Mouse (Mus musculus) forebrain, embryonic 13.5 days (tissue): ENCODE measurements around the gene Dtnb. TPM values are rescaled to one million over a fixed set of nuclear protein-coding genes. Genes with fewer than 3 reads are reported as not detected.

ENCODE experiments used
- ATAC-seq: fragments of 200-750 bp; cut with Nextera tagmentation; 2 replicates; pipeline ENCODE4 v1.8.0; 2017
- H3K27ac ChIP-seq: fragments of 300-500 bp; sonication (generic); 2 replicates; pipeline ENCODE4 v1.5.1; 2015; ENCODE audit warnings: inconsistent platforms, mild to moderate bottlenecking, moderate library complexity
- H3K27me3 ChIP-seq: fragments of 300-500 bp; sonication (generic); 2 replicates; pipeline ENCODE4 v1.6.1; 2015; ENCODE audit warnings: mild to moderate bottlenecking, inconsistent platforms
- H3K36me3 ChIP-seq: fragments of 300-500 bp; sonication (generic); 2 replicates; pipeline ENCODE4 v1.6.1; 2015; ENCODE audit warnings: mild to moderate bottlenecking, inconsistent platforms; ENCODE audit not compliant: poor library complexity, severe bottlenecking
- H3K4me1 ChIP-seq: fragments of 300-500 bp; sonication (generic); 2 replicates; pipeline ENCODE4 v1.6.1; 2015; ENCODE audit warnings: inconsistent platforms
- H3K4me2 ChIP-seq: fragments of 300-500 bp; sonication (generic); 2 replicates; pipeline ENCODE4 v1.6.1; 2015; ENCODE audit warnings: inconsistent platforms, mild to moderate bottlenecking, moderate library complexity
- H3K4me3 ChIP-seq: fragments of 300-500 bp; sonication (generic); 2 replicates; pipeline ENCODE4 v1.5.1; 2015; ENCODE audit warnings: mild to moderate bottlenecking, inconsistent platforms
- H3K9ac ChIP-seq: fragments of 300-500 bp; sonication (generic); 2 replicates; pipeline ENCODE4 v1.6.1; 2015; ENCODE audit warnings: mild to moderate bottlenecking, inconsistent platforms
- H3K9me3 ChIP-seq: fragments of 300-500 bp; sonication (generic); replicated peaks from 2 replicates; pipeline ENCODE4 v1.6.1; 2016; ENCODE audit warnings: inconsistent platforms
- WGBS: fragments of 180-500 bp; shearing (Covaris S2); methylation state at CpG from one replicate; pipeline ENCODE4 v1.1.7; 2015; 5-methylcytosine and 5-hydroxymethylcytosine counted together
- polyA plus RNA-seq: library from polyadenylated mRNA; unstranded; fragments of >200 nt; fragmentation: Nextera tagmentation; extraction: Ambion mirVana; gene quantifications from 2 replicates; pipeline ENCODE4 v1.2.1, GENCODE M21; 2015

The Dtnb gene
- polyA plus RNA-seq, 1 experiment from 2014 or later = 29.8 TPM

DNA sequence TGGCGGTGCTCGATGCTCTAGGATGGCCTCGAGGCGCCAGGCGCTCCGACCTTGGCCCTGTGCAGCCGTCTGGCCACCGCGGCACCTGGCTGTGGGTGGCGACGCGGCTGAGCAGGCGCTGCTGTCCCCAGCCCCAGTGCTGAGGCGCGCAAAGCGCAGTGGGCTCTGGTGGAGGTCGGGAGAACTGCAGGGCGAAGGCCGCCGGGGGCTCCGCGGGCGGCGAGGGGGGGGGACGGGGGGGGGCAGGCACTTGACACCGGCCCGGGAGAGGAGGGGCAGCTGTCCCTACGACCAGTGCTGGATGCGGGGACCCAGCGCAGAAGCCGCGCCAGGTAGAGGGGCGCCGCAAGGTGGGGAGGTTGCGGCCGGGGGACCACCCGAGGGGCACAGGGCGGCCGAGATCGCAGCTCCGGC, 234.1 kb downstream of the Dtnb start:
- WGBS = 0% methylated on average over 30 of the region's 41 CpGs
- H3K27me3 ChIP-seq = no peaks in the 10 kb centered on the region
- H3K36me3 ChIP-seq = no peaks in the 10 kb centered on the region
- H3K27ac ChIP-seq = peak overlapping the region; percentile 87
- peak overlapping the region; percentile 92 for H3K9ac ChIP-seq
- H3K4me1 ChIP-seq = peaks cover 38% of the 10 kb centered on the region
- peak; percentile 81 for ATAC-seq
- H3K9me3 ChIP-seq = no peaks in the 10 kb centered on the region
- peak overlapping the region; percentile 83 for H3K4me2 ChIP-seq
- H3K4me3 ChIP-seq = peak overlapping the region; percentile 86

DNA sequence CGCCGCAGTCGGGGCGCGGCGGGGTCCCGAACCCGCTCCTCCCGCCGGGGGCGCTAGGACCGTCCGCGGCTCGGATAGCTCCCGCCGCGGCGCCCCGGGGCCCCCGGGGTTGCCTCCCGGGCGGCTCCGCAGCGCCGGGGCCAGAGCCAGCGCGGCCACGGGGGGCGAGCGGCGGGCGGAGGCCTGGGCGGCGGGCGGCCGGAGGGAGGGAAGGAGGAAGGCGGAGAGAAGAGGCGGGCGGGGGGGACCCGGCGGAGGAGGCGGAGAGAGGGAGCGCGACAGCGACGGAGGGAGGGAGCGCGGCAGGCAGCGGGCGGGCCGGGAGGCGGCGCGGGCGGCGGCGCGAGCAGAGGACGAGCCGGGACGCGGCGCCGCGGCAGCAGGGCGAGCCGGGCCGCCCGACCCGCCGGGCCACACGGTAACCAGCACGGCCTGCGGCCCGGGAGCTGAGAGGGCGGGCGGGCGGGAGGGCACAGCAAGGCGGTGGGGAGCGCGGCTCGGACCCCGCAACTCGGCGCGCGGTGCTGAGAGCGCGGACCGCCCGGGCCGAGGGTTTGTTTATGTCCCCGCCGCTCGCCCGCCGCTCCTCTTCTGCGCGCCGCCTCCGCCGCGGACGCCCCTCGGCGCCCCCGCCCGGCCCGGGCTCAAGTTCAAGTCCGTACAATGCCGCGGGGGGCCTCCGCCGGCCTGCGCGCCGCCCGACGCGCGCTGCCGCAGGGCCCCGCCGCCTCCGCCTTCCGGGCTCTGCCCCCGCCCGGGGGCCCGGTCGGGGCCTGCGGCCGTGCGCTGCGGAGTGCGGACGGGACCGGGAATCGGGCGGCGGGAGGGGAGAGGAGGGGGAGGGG, 234.7 kb downstream of the Dtnb start:
- Histone ChIP-seq H3K27me3 (no peaks in the 10 kb centered on the region), H3K4me3 (peak overlapping the region; percentile 86), H3K36me3 (no peaks in the 10 kb centered on the region), H3K9me3 (no peaks in the 10 kb centered on the region), H3K27ac (peak overlapping the region; percentile 87), H3K4me1 (peaks cover 44% of the 10 kb centered on the region), H3K9ac (peak overlapping the region; percentile 92), H3K4me2 (peak overlapping the region; percentile 83)
- ATAC-seq = peak; percentile 54
- 2% methylated on average over 45 of the region's 141 CpGs for WGBS

DNA sequence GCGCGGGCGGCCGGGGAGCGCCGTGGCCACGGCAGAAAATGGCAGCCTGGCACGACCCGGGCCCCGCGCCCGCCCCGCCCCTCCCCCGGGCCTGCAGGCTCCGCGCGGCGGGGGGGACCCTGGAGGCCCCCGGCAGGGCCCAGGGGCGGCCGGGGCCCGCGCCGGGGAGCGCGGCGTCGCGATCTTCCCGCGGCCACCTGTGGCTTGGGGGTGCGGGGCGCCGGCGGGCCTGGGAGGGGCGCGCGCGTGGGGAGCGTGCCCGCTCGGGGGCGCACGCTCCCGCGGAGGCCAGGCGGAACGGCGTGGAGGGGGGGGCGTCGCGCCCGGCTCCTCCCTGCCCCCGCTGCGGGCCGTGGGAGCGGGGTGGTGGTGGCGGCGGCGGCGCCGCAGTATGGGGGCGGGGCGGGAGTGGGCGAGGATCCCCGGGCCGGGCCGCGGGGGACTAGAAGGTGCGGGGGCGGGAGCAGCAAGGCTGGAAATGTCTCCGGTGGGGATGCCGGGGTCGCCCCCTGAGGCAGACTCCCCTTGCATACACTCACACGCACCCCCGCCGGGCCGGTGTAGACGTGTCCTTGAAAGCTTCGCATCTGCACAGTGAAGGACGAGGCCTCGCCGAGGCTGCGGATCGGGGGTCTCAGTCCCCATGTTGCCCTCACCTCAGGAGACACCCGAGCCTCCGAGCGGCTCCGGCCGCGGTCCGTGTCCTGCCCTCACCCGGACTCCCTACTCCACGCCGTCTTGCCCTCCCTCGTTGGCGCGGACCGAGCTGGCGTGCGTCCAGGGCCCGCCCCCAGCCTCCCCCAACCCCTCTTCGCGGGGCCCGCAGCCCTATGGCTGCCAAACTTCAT, 235.6 kb downstream of the Dtnb start:
- peak; percentile 50 for ATAC-seq
- H3K9ac ChIP-seq = peak overlapping the region; percentile 92
- no peaks in the 10 kb centered on the region for H3K9me3 ChIP-seq
- H3K4me2 ChIP-seq = peak overlapping the region; percentile 83
- peak overlapping the region; percentile 86 for H3K4me3 ChIP-seq
- no peaks in the 10 kb centered on the region for H3K36me3 ChIP-seq
- H3K4me1 ChIP-seq = peaks cover 51% of the 10 kb centered on the region
- 0% methylated on average over 41 of the region's 105 CpGs for WGBS
- peak overlapping the region; percentile 87 for H3K27ac ChIP-seq
- no peaks in the 10 kb centered on the region for H3K27me3 ChIP-seq

DNA sequence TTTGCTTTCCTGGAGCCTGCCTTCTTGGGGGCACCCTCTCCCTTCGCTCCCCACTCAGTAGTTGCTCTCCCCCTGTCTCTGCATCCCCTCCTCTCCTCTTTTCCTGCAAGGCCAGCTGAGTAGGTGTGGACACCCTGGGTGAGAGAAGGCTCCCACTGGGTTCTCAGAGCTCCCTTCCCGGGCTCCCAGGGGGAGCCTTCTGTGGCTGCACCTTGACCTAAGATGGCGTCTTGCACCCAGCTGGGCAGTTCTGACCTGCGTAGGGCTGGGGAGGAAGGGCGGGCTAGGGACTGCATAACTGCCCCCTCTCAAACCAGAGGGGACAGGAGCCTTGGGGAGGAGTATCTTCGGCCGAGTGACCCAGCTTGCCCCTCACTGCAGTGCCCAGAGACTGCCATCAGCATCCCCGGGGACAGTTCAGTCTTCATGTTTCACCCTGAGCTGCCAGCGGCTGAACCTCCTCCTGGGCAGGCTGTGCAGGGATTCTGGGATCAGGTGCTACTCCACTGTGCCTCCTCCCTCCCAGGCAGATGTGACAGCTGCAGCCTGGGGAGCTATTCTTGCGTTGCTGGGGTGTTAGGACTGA, 236.3 kb downstream of the Dtnb start:
- Histone ChIP-seq H3K4me3 (peak overlapping the region; percentile 86), H3K27ac (peak overlapping the region; percentile 87), H3K9me3 (no peaks in the 10 kb centered on the region), H3K36me3 (no peaks in the 10 kb centered on the region), H3K27me3 (no peaks in the 10 kb centered on the region), H3K4me2 (peak overlapping the region; percentile 83), H3K9ac (peak overlapping the region; percentile 92), H3K4me1 (peaks cover 51% of the 10 kb centered on the region)
- ATAC-seq = peak; percentile 3
- WGBS = 6% methylated on average over 10 of the region's 10 CpGs

DNA sequence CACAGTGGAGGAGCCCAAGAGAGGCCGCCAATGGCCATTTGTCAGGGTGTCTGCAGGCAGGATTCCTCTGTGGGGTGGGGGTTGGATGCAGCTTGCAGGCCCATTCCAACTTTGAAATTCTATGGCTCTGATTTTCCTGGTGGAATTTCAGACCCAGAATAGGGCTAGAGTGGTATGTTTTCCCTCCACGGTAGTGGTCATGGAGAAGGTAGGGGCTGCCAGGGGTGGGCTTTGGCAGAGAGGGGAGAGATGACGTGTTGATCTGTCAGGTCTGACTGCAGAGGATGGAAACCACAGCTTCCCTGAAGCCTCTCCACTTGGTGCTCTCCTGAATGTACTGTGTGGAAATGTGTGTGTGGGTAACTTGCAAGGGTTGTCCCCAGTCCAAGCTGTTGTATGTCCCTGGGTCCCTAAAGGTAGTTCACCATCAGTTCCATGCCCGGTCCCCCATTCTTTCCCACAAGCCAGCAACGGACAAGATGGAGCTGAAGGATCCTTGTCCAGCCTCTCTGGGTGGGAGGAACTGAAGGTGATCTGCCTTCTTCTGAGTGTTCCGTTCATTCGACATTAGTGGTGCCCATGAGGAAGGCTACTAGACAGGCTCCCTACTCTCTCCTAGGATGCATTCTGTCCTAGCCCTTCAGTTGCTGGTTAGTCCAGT, 237.5 kb downstream of the Dtnb start:
- Histone ChIP-seq H3K4me3 (no peak overlapping the region), H3K4me2 (no peak overlapping the region), H3K4me1 (peaks cover 51% of the 10 kb centered on the region), H3K9me3 (no peaks in the 10 kb centered on the region), H3K27ac (no peak overlapping the region), H3K9ac (no peak overlapping the region), H3K36me3 (no peaks in the 10 kb centered on the region), H3K27me3 (no peaks in the 10 kb centered on the region)
- ATAC-seq = no peak
- 76% methylated on average over 7 of the region's 7 CpGs for WGBS

DNA sequence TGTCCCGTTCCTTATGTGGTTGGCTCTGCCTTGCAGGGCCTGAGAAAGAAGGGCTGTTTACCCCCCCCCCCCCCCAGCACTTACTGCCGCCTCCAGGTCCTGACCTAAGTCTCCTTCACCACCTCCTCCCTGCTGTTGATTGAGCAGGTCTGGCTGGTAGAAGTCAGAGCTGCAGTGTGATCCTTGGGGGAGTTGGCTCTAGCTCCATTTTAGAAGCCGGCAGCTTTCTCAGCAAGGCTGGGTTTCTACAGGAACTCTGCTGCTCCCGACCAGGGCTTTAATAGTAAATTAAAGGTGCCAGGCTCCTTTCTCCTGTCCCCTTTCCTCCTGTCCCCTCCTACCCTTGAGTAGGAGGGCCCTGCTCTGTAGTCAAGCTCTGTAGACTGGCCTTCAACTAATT, 238.3 kb downstream of the Dtnb start:
- 46% methylated on average over 4 of the region's 4 CpGs for WGBS
- Histone ChIP-seq H3K36me3 (no peaks in the 10 kb centered on the region), H3K9ac (no peak overlapping the region), H3K27ac (no peak overlapping the region), H3K9me3 (no peaks in the 10 kb centered on the region), H3K4me2 (no peak overlapping the region), H3K4me1 (peaks cover 56% of the 10 kb centered on the region), H3K4me3 (no peak overlapping the region), H3K27me3 (no peaks in the 10 kb centered on the region)
- no peak for ATAC-seq

DNA sequence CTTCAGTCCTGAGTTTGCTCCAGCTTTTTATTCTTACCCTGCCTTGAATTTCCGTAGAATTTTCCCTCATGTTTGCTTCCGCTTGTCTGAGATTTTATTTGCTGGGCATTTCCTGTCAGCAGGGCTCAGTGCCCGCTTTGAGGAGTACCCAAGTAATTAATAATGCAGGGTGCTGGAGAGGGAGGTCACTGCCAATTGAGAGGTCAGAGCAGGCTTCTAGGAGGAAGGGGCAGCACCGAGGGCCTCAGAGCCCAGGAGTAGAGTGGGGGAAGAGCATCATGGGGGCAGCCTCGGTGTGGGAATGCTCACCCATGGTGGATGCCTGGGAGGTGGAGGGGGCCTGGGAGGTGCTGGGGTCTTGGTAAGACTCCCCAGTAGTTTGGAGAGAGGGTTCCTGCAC, 239.4 kb downstream of the Dtnb start:
- Histone ChIP-seq H3K9me3 (no peaks in the 10 kb centered on the region), H3K27me3 (no peaks in the 10 kb centered on the region), H3K36me3 (no peaks in the 10 kb centered on the region), H3K4me1 (peaks cover 54% of the 10 kb centered on the region), H3K4me3 (no peak overlapping the region), H3K27ac (no peak overlapping the region), H3K9ac (no peak overlapping the region), H3K4me2 (no peak overlapping the region)
- no peak for ATAC-seq
- WGBS = 28% methylated on average over 5 of the region's 5 CpGs

DNA sequence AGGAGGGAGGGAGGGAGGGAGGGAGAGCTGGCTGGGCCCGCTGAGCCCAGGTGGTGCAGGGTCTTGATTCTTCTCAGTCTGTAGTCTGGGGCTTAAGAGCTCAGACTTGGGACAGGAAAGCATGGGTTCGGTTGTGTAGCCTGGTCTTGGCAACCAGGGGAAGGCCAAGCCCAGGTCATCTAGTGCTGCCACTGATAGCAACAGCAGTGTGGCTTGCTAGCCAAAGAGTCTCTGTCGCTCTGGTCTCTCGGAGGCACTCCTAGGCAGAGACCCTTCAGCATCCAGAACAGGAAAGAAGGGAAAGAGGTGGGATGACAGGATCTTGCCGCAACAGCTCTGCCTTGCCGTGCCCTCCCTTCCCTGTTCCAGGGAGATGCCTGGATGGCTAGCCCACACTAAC, 240.1 kb downstream of the Dtnb start:
- H3K4me3 ChIP-seq = no peak overlapping the region
- ATAC-seq = no peak
- H3K27me3 ChIP-seq = no peaks in the 10 kb centered on the region
- WGBS = 62% methylated on average over 6 of the region's 6 CpGs
- H3K4me2 ChIP-seq = no peak overlapping the region
- no peak overlapping the region for H3K27ac ChIP-seq
- peaks cover 60% of the 10 kb centered on the region for H3K4me1 ChIP-seq
- H3K9ac ChIP-seq = no peak overlapping the region
- no peaks in the 10 kb centered on the region for H3K9me3 ChIP-seq
- no peaks in the 10 kb centered on the region for H3K36me3 ChIP-seq

DNA sequence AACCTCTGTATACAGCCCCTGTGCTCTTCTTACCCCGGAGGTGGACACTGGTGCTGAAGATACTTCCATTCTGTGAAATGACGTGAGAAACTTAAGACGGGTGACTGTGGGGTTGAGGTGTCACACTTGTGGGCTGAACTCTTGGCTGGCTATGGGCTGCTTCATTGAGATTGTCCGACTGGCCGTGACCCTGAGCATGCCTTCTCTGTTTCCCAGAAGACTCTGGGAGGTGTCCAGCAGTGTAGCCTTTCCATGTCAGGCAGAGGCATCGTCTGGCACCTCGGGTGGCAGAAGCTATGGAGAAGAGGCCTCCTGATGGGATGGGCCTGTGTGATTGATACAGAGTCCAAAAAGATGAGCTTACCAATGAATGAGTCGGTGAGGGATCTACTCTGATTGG, 241.0 kb downstream of the Dtnb start:
- 91% methylated on average over 8 of the region's 8 CpGs for WGBS
- Histone ChIP-seq H3K4me2 (no peak overlapping the region), H3K9ac (no peak overlapping the region), H3K27me3 (no peaks in the 10 kb centered on the region), H3K4me3 (no peak overlapping the region), H3K9me3 (no peaks in the 10 kb centered on the region), H3K4me1 (peaks cover 63% of the 10 kb centered on the region), H3K36me3 (no peaks in the 10 kb centered on the region), H3K27ac (no peak overlapping the region)
- no peak for ATAC-seq

DNA sequence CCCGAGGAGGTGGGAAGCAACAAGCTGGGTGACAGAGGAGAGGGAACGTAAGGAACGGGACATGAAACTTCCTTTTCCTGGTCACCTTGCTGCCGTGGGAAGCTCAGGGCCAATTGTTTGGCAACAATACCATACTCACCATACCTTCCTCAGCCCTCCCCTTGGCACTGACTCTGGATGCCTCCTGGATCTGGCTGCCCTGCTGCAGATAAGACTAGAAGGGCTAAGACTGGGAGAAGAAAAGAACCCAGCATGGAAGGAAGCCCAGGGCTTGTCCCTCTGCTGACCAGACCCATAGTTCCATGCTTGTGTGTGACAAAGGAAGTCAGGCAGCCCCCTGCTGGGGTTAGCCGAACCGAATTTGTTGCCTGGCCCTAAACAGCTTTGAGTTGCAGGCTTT, 243.2 kb downstream of the Dtnb start:
- H3K36me3 ChIP-seq = no peaks in the 10 kb centered on the region
- H3K27ac ChIP-seq = 0 out of 2 replicates have a peak overlapping the region, but pooled peaks have one; percentile 21
- H3K27me3 ChIP-seq = no peaks in the 10 kb centered on the region
- no peaks in the 10 kb centered on the region for H3K9me3 ChIP-seq
- H3K4me3 ChIP-seq = no peak overlapping the region
- WGBS = 47% methylated on average over 6 of the region's 6 CpGs
- no peak for ATAC-seq
- peaks cover 56% of the 10 kb centered on the region for H3K4me1 ChIP-seq
- H3K4me2 ChIP-seq = no peak overlapping the region
- H3K9ac ChIP-seq = no peak overlapping the region

DNA sequence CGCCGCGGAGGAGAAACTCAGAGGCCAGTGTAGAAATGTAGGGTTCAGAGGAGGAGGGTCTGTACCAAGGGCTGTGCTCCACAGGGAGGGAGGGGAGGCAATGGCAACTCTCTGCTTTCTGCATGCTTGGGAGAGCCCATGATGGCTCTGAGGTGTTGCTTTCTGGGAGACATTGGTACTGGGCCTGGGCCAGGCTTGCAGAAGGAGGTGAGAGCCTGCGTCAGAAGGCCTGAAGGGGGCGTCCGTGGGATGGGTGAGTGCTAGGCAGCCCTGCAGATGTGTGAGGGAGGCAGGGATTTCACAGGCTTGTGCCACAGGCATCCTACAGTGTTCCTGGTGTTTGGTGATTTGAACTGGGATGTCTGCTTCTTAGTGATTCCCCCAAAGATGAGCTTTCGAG, 244.9 kb downstream of the Dtnb start:
- Histone ChIP-seq H3K4me2 (no peak overlapping the region), H3K9me3 (no peaks in the 10 kb centered on the region), H3K9ac (no peak overlapping the region), H3K4me1 (peaks cover 46% of the 10 kb centered on the region), H3K27ac (no peak overlapping the region), H3K27me3 (no peaks in the 10 kb centered on the region), H3K36me3 (no peaks in the 10 kb centered on the region), H3K4me3 (no peak overlapping the region)
- ATAC-seq = no peak
- WGBS = 56% methylated on average over 7 of the region's 7 CpGs
